Mouse (Mus musculus) adrenal gland, postnatal 10 days (tissue): ENCODE measurements at regions not wholly inside any gene's neighbourhood (a gene's known extent, or its start where the extent isn't known, plus 50 kb on each side); places are given as distances from the start of the nearest gene placed in this dataset.

ENCODE experiments used
- DNase-seq: peaks from one replicate; pipeline ENCODE4 v3.0.0; 2021; ENCODE audit warnings: mixed read lengths

- no peak for DNase-seq
Measured at GRCm38 (mm10) chr13:84021771-84022170, 200.3 kb upstream of the Tmem161b start.

- DNase-seq, result no peak
Measured at GRCm38 (mm10) chr13:84023021-84023420, 199.1 kb upstream of the Tmem161b start.

- no peak for DNase-seq
Measured at GRCm38 (mm10) chr13:84023637-84024036, 198.5 kb upstream of the Tmem161b start.

GRCm38 (mm10) chr13:84025348-84025747 lies 196.7 kb upstream of the Tmem161b start:
- DNase-seq, result no peak

- no peak for DNase-seq
Measured at GRCm38 (mm10) chr13:84047736-84048135, 174.4 kb upstream of the Tmem161b start.

- DNase-seq, result no peak
Measured at GRCm38 (mm10) chr13:84052221-84052620, 169.9 kb upstream of the Tmem161b start.

- no peak for DNase-seq
Measured at GRCm38 (mm10) chr13:84054956-84055355, 167.1 kb upstream of the Tmem161b start.

GRCm38 (mm10) chr13:84055576-84055975 lies 166.5 kb upstream of the Tmem161b start:
- DNase-seq, result no peak

GRCm38 (mm10) chr13:84056451-84056850 lies 165.6 kb upstream of the Tmem161b start:
- no peak for DNase-seq

GRCm38 (mm10) chr13:84056998-84057397 lies 165.1 kb upstream of the Tmem161b start:
- DNase-seq, result no peak

- no peak for DNase-seq
Measured at GRCm38 (mm10) chr13:84057456-84057855, 164.6 kb upstream of the Tmem161b start.

- DNase-seq, result no peak
Measured at GRCm38 (mm10) chr13:84058251-84058650, 163.8 kb upstream of the Tmem161b start.

GRCm38 (mm10) chr13:84059031-84059651 lies 163.0 kb upstream of the Tmem161b start:
- peak; percentile 2 for DNase-seq

GRCm38 (mm10) chr13:84059661-84060452 lies 162.2 kb upstream of the Tmem161b start:
- DNase-seq, result no peak

- no peak for DNase-seq
Measured at GRCm38 (mm10) chr13:84060453-84060834, 161.7 kb upstream of the Tmem161b start.

GRCm38 (mm10) chr13:84060906-84061305 lies 161.2 kb upstream of the Tmem161b start:
- no peak for DNase-seq

- DNase-seq, result no peak
Measured at GRCm38 (mm10) chr13:84061820-84062480, 160.1 kb upstream of the Tmem161b start.

GRCm38 (mm10) chr13:84062616-84063015 lies 159.5 kb upstream of the Tmem161b start:
- no peak for DNase-seq

- no peak for DNase-seq
Measured at GRCm38 (mm10) chr13:84063406-84063805, 158.7 kb upstream of the Tmem161b start.

- no peak for DNase-seq
Measured at GRCm38 (mm10) chr13:84064291-84064940, 157.7 kb upstream of the Tmem161b start.

- DNase-seq, result no peak
Measured at GRCm38 (mm10) chr13:84065256-84065898, 156.7 kb upstream of the Tmem161b start.
